Mouse (Mus musculus) heart, embryonic 11.5 days (tissue): ENCODE data around the gene Rab5a. TPM values are rescaled to one million over a fixed set of nuclear protein-coding genes. Genes with fewer than 3 reads are reported as not detected.

Source experiments
- ATAC-seq: fragments of 200-750 bp; cut with Nextera tagmentation; replicated peaks from 2 replicates; pipeline ENCODE4 v1.8.0; 2017; ENCODE audit warnings: moderate library complexity; ENCODE audit not compliant: insufficient number of reproducible peaks, low FRiP score, low TSS enrichment
- H3K27ac ChIP-seq: fragments of 300-500 bp; sonication (generic); 2 replicates; pipeline ENCODE4 v1.5.1; 2014; ENCODE audit warnings: mild to moderate bottlenecking, low read depth, low read length
- H3K27me3 ChIP-seq: fragments of 300-500 bp; sonication (generic); 2 replicates; pipeline ENCODE4 v1.6.1; 2014; ENCODE audit warnings: mild to moderate bottlenecking, low read length, mixed read lengths; ENCODE audit not compliant: control insufficient read depth, insufficient read depth
- H3K36me3 ChIP-seq: fragments of 300-500 bp; sonication (generic); 2 replicates; pipeline ENCODE4 v1.6.1; 2014; ENCODE audit warnings: mild to moderate bottlenecking, low read length, moderate library complexity, mixed read lengths; ENCODE audit not compliant: control insufficient read depth, insufficient read depth
- H3K4me1 ChIP-seq: fragments of 300-500 bp; sonication (generic); 2 replicates; pipeline ENCODE4 v1.6.1; 2014; ENCODE audit warnings: low read length; ENCODE audit not compliant: control insufficient read depth, insufficient read depth
- H3K4me2 ChIP-seq: fragments of 300-500 bp; sonication (generic); 2 replicates; pipeline ENCODE4 v1.6.1; 2014; ENCODE audit warnings: mild to moderate bottlenecking, moderate library complexity
- H3K4me3 ChIP-seq: fragments of 300-500 bp; sonication (generic); 2 replicates; pipeline ENCODE4 v1.5.1; 2014; ENCODE audit warnings: low read depth, low read length
- H3K9ac ChIP-seq: fragments of 300-500 bp; sonication (generic); 2 replicates; pipeline ENCODE4 v1.6.1; 2014; ENCODE audit warnings: mild to moderate bottlenecking, low read depth, low read length, moderate library complexity
- H3K9me3 ChIP-seq: fragments of 300-500 bp; sonication (generic); replicated peaks from 2 replicates; pipeline ENCODE4 v1.6.1; 2016; ENCODE audit warnings: low read length; ENCODE audit not compliant: control insufficient read depth
- WGBS: fragments of 180-500 bp; shearing (Covaris S2); extraction: QIAGEN DNeasy Blood & Tissue Kit; methylation state at CpG from one replicate; pipeline ENCODE4 v1.1.7; 2014; ENCODE audit not compliant: insufficient replicate concordance; 5-methylcytosine and 5-hydroxymethylcytosine counted together
- polyA plus RNA-seq: library from polyadenylated mRNA; unstranded; fragments of >200 nt; fragmentation: Nextera tagmentation; extraction: Ambion mirVana; gene quantifications from 2 replicates; pipeline ENCODE4 v1.2.1, GENCODE M21; 2014

The Rab5a gene
- 78.0 and 82.3 TPM in 2 replicates for polyA plus RNA-seq

DNA sequence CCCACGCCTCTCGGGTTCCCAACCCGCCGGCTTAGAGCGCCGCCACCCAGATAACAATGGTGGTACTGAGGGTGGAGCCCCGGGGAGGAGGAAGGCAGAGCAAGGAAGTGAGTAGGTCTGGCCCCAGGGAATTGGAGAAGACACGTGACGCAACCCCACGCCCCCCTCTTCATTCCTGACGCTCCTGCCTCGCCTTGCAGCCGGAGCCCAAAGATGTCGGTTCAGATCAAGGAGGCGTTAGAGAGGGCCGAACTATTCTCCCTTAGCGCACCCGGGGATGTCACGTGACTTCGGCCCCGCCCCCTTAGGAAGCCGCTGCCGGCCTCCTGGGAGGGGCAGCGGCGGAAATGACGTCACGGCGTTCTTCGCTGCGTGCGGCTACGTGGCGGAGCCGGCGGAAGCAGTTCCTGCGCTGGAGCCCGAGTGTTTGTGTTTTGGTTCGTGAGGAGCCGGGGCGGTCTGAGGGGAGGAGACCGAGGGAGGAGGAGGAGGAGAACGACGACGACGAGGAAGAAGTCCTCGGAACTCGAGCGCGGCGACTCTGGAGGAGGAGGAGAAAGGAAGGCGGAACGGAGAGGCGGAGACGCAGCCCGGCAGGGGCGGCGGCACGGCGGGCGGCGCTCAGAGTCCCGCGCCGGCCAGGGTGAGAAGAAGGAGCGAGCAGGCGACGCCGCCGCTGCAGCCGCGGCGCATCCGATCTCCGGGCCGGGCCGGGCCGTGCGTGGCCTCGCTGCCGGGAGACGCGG, at the start of gene Rab5a:
Gene Rab5a, plus strand, starts transcription at position 377 of the 746 bp plus-strand sequence.
- ATAC-seq = peak; percentile 93
- Histone ChIP-seq H3K4me3 (peak within 1 kb of the TSS; percentile 98), H3K36me3 (no peaks in the 10 kb centered on the region), H3K4me2 (peak within 1 kb of the TSS; percentile 89), H3K27me3 (no peaks in the 10 kb centered on the region), H3K4me1 (peaks cover 11% of the 10 kb centered on the region; the same call in 1 of the 2 replicates), H3K27ac (peak within 1 kb of the TSS; percentile 98), H3K9ac (peak within 1 kb of the TSS; percentile 98), H3K9me3 (no peaks in the 10 kb centered on the region)
- WGBS = under 1% methylated on average over 77 of the region's 82 CpGs

DNA sequence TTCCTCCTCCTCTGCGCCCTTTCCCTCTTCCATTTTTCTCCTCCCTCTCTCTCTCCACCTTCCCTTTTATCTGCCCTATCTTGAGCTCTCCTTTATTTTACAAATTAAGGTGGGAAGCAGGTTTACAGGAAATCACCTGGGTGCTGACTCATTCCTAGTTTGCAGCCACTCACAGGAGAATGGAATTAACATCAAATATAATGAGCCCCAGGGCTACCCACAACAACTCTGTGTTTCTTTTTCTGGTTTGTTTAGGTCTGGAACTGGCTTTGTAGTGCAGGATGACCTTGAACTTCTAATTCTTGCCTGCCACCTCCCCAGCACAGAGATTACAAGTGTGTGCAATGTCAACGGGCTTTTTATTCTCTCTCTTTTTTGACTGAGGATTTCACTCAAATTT, 22.9 kb upstream of the Rab5a start:
- WGBS = 69% methylated on average over 2 of the region's 2 CpGs
- no peak for ATAC-seq
- H3K9me3 ChIP-seq = no peaks in the 10 kb centered on the region; the same call in 1 of the 2 replicates

DNA sequence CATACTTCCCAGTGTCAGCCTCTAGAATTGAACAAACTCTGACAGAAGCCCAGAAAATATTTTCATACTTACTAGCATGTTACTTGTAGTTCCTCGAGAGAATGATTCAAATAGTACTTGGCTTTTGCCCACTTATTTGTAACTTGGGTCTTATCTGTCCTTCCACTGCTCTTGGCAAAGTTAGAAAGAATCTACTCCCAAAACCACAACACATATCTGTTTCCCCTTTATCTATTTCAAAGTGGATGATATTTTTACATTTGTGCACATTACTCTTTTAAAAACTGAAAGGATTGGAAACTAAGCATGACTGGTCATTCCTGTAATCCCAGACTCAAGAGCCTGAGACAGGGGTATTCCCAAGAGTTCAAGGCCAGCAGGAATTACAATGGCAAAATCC, 22.3 kb upstream of the Rab5a start:
- no peaks in the 10 kb centered on the region; the same call in 1 of the 2 replicates for H3K9me3 ChIP-seq
- no peak for ATAC-seq
- no peaks in the 10 kb centered on the region for H3K4me1 ChIP-seq
- H3K36me3 ChIP-seq = no peaks in the 10 kb centered on the region
- WGBS = 57% methylated on average over 1 of the region's 1 CpGs
- H3K4me2 ChIP-seq = no peak overlapping the region
- H3K9ac ChIP-seq = no peak overlapping the region
- no peak overlapping the region for H3K4me3 ChIP-seq
- no peak overlapping the region for H3K27ac ChIP-seq
- H3K27me3 ChIP-seq = no peaks in the 10 kb centered on the region

More for the DNA sequence above, 22.9 kb upstream of the Rab5a start:
- Histone ChIP-seq H3K9ac (no peak overlapping the region), H3K4me2 (no peak overlapping the region), H3K4me3 (no peak overlapping the region), H3K36me3 (no peaks in the 10 kb centered on the region), H3K27ac (no peak overlapping the region), H3K27me3 (no peaks in the 10 kb centered on the region), H3K4me1 (no peaks in the 10 kb centered on the region)

- ATAC-seq = peak; percentile 86
- H3K4me1 ChIP-seq = no peaks in the 10 kb centered on the region
- peak within 1 kb of the TSS; percentile 49 for H3K4me3 ChIP-seq
- H3K27ac ChIP-seq = no peak within 1 kb of the TSS
- H3K4me2 ChIP-seq = peak within 1 kb of the TSS; percentile 76
- no peaks in the 10 kb centered on the region; the same call in 1 of the 2 replicates for H3K9me3 ChIP-seq
- no peaks in the 10 kb centered on the region for H3K36me3 ChIP-seq
- no peaks in the 10 kb centered on the region for H3K27me3 ChIP-seq
- H3K9ac ChIP-seq = peak within 1 kb of the TSS; percentile 66
- WGBS = 19% methylated on average over 26 of the region's 26 CpGs
Measured at GRCm38 (mm10) chr17:53462603-53463495, 16.2 kb upstream of the Rab5a start, which contains the start of gene Efhb. TSS of gene Efhb (minus strand) at chr17:53463321.

- Histone ChIP-seq H3K9ac (peak overlapping the region; percentile 66), H3K9me3 (no peaks in the 10 kb centered on the region), H3K36me3 (no peaks in the 10 kb centered on the region), H3K27me3 (no peaks in the 10 kb centered on the region), H3K4me1 (no peaks in the 10 kb centered on the region), H3K4me2 (peak overlapping the region; percentile 76), H3K27ac (no peak overlapping the region), H3K4me3 (peak overlapping the region; percentile 49)
- 0 out of 2 replicates have a peak, but pooled peaks have one; percentile 28 for ATAC-seq
- 21% methylated on average over 8 of the region's 9 CpGs for WGBS
Measured at GRCm38 (mm10) chr17:53463496-53463840, 15.6 kb upstream of the Rab5a start.

DNA sequence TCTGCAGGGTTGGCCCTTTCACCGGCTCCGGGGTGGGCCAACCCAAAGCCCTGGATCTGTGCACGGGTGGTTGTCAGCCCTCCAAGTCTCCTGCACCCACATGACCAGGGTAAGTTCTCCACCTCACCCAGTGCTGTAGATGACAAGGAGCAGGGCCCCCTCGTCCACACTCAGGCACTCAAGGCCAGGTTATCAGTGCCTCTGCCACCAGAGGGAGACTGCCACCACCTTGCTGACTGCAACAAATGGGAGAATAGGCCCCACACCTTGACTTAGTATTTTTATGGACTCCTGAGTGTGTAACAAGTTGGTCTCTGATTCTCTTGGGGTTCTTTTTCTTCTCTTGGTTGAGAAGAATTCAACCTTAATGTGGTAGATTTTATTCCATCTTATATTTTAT, 13.5 kb upstream of the Rab5a start:
- no peak for ATAC-seq
- no peak overlapping the region for H3K9ac ChIP-seq
- no peaks in the 10 kb centered on the region for H3K4me1 ChIP-seq
- H3K4me2 ChIP-seq = no peak overlapping the region
- no peaks in the 10 kb centered on the region for H3K9me3 ChIP-seq
- no peak overlapping the region for H3K4me3 ChIP-seq
- H3K36me3 ChIP-seq = no peaks in the 10 kb centered on the region
- H3K27me3 ChIP-seq = no peaks in the 10 kb centered on the region
- no peak overlapping the region for H3K27ac ChIP-seq
- 46% methylated on average over 4 of the region's 4 CpGs for WGBS

GRCm38 (mm10) chr17:53468697-53469096, 10.3 kb upstream of the Rab5a start:
- ATAC-seq = no peak
- H3K27me3 ChIP-seq = no peaks in the 10 kb centered on the region
- no peaks in the 10 kb centered on the region for H3K9me3 ChIP-seq
- H3K4me2 ChIP-seq = no peak overlapping the region
- no peak overlapping the region for H3K4me3 ChIP-seq
- H3K4me1 ChIP-seq = no peaks in the 10 kb centered on the region
- no peaks in the 10 kb centered on the region for H3K36me3 ChIP-seq
- no peak overlapping the region for H3K9ac ChIP-seq
- no peak overlapping the region for H3K27ac ChIP-seq

- H3K27ac ChIP-seq = peak overlapping the region; percentile 98
- H3K4me1 ChIP-seq = peaks cover 11% of the 10 kb centered on the region; the same call in 1 of the 2 replicates
- peak overlapping the region; percentile 98 for H3K4me3 ChIP-seq
- H3K9me3 ChIP-seq = no peaks in the 10 kb centered on the region
- H3K4me2 ChIP-seq = peak overlapping the region; percentile 72
- H3K36me3 ChIP-seq = no peaks in the 10 kb centered on the region
- 6% methylated on average over 15 of the region's 15 CpGs for WGBS
- H3K27me3 ChIP-seq = no peaks in the 10 kb centered on the region
- peak overlapping the region; percentile 98 for H3K9ac ChIP-seq
- ATAC-seq = no peak
Measured at GRCm38 (mm10) chr17:53478066-53478857, 772 bp upstream of the Rab5a start.
